Mouse (Mus musculus): ENCODE results near the gene H2-Eb1. TPM values are rescaled to one million over a fixed set of nuclear protein-coding genes. Genes with fewer than 3 reads are reported as not detected.

H2-Eb1 gene
- not detected for polyA plus RNA-seq (2012; fragmentation: generic; extraction: Trizol)

- Histone ChIP-seq H3K4me2 (ENCODE audit: low read depth) (no peak within 1 kb of the TSS), H3K4me3 (no peak within 1 kb of the TSS), H3K36me3 (ENCODE audit: control insufficient read depth, insufficient read depth) (no peaks in the 10 kb centered on the region), H3K27me3 (ENCODE audit: control insufficient read depth, insufficient read depth, insufficient read length) (peaks cover 6% of the 10 kb centered on the region), H3K79me2 (ENCODE audit: control insufficient read depth, insufficient read depth) (no peaks in the 10 kb centered on the region), H3ac (ENCODE audit: control insufficient read depth, insufficient read length) (no peak within 1 kb of the TSS)
- TF ChIP-seq MAX (IDR thresholded peaks at IDR 0.05; ENCODE audit: low read depth) = no peak
- TF ChIP-seq TCF3 (IDR thresholded peaks at IDR 0.05; ENCODE audit: insufficient read length, low read depth) = no peak
- no peak for TF ChIP-seq SRF (IDR thresholded peaks at IDR 0.05; ENCODE audit: control insufficient read depth, insufficient read length, low read depth)
- TF ChIP-seq POLR2A (IDR thresholded peaks at IDR 0.05; ENCODE audit: insufficient read length, low read depth) = no peak
- no peak for TF ChIP-seq POLR2AphosphoS2 (IDR thresholded peaks at IDR 0.05; ENCODE audit: insufficient read length, low read depth)
- no peak for TF ChIP-seq USF1 (IDR thresholded peaks at IDR 0.05; ENCODE audit: low read depth)
- TF ChIP-seq E2F4 (IDR thresholded peaks at IDR 0.05; ENCODE audit: insufficient read depth) = no peak
- no peak for TF ChIP-seq TCF12 (IDR thresholded peaks at IDR 0.05; ENCODE audit: insufficient read depth, poor library complexity, severe bottlenecking)
- no peak for TF ChIP-seq MYOD1 (IDR thresholded peaks at IDR 0.05; ENCODE audit: control insufficient read depth in 1 of 3, insufficient read length in 2 of 3, low read depth in 2 of 3)
- TF ChIP-seq CEBPB (IDR thresholded peaks at IDR 0.05; ENCODE audit: insufficient read depth, poor library complexity, severe bottlenecking) = no peak
- no peak for TF ChIP-seq MYOG (IDR thresholded peaks at IDR 0.05; ENCODE audit: control insufficient read depth in 1 of 3, insufficient read depth in 1 of 3, insufficient read length in 2 of 3, low read depth in 2 of 3)
- no peak for TF ChIP-seq REST (IDR thresholded peaks at IDR 0.05; ENCODE audit: insufficient read depth, insufficient read length)
Measured at GRCm38 (mm10) chr17:34305380-34306030, at the start of gene H2-Eb1. TSS of gene H2-Eb1 (plus strand) at chr17:34305867.

GRCm38 (mm10) chr17:34256501-34256900 is 49.2 kb upstream of the H2-Eb1 start:
- no peak for TF ChIP-seq POLR2A (IDR thresholded peaks at IDR 0.05; ENCODE audit: insufficient read length, low read depth)
- TF ChIP-seq POLR2AphosphoS2 (IDR thresholded peaks at IDR 0.05; ENCODE audit: insufficient read length, low read depth) = no peak
- TF ChIP-seq TCF12 (IDR thresholded peaks at IDR 0.05; ENCODE audit: insufficient read depth, poor library complexity, severe bottlenecking) = no peak
- TF ChIP-seq REST (IDR thresholded peaks at IDR 0.05; ENCODE audit: insufficient read depth, insufficient read length) = no peak
- no peak for TF ChIP-seq CEBPB (IDR thresholded peaks at IDR 0.05; ENCODE audit: insufficient read depth, poor library complexity, severe bottlenecking)
- TF ChIP-seq TCF3 (IDR thresholded peaks at IDR 0.05; ENCODE audit: insufficient read length, low read depth) = no peak
- TF ChIP-seq USF1 (IDR thresholded peaks at IDR 0.05; ENCODE audit: low read depth) = no peak
- TF ChIP-seq MYOD1 (IDR thresholded peaks at IDR 0.05; ENCODE audit: control insufficient read depth in 1 of 3, insufficient read length in 2 of 3, low read depth in 2 of 3) = no peak
- Histone ChIP-seq H3ac (ENCODE audit: control insufficient read depth, insufficient read length) (no peak overlapping the region), H3K79me2 (ENCODE audit: control insufficient read depth, insufficient read depth) (no peaks in the 10 kb centered on the region), H3K27me3 (ENCODE audit: control insufficient read depth, insufficient read depth, insufficient read length) (peaks cover 13% of the 10 kb centered on the region), H3K36me3 (ENCODE audit: control insufficient read depth, insufficient read depth) (no peaks in the 10 kb centered on the region), H3K4me2 (ENCODE audit: low read depth) (no peak overlapping the region), H3K4me3 (no peak overlapping the region)

GRCm38 (mm10) chr17:34257594-34258375 is 47.9 kb upstream of the H2-Eb1 start, which contains the start of gene H2-Ab1:
TSS of gene H2-Ab1 (plus strand) at chr17:34257689.
- no peak for TF ChIP-seq TCF12 (IDR thresholded peaks at IDR 0.05; ENCODE audit: insufficient read depth, poor library complexity, severe bottlenecking)
- no peak for TF ChIP-seq MYOG (IDR thresholded peaks at IDR 0.05; ENCODE audit: control insufficient read depth in 1 of 3, insufficient read depth in 1 of 3, insufficient read length in 2 of 3, low read depth in 2 of 3)
- TF ChIP-seq CEBPB (IDR thresholded peaks at IDR 0.05; ENCODE audit: insufficient read depth, poor library complexity, severe bottlenecking) = no peak
- TF ChIP-seq USF1 (IDR thresholded peaks at IDR 0.05; ENCODE audit: low read depth) = no peak
- TF ChIP-seq SRF (IDR thresholded peaks at IDR 0.05; ENCODE audit: control insufficient read depth, insufficient read length, low read depth) = no peak
- no peak for TF ChIP-seq E2F4 (IDR thresholded peaks at IDR 0.05; ENCODE audit: insufficient read depth)
- no peak for TF ChIP-seq MAX (IDR thresholded peaks at IDR 0.05; ENCODE audit: low read depth)
- TF ChIP-seq POLR2AphosphoS2 (IDR thresholded peaks at IDR 0.05; ENCODE audit: insufficient read length, low read depth) = no peak
- Histone ChIP-seq H3K4me2 (ENCODE audit: low read depth) (no peak within 1 kb of the TSS), H3K4me3 (no peak within 1 kb of the TSS), H3K79me2 (ENCODE audit: control insufficient read depth, insufficient read depth) (no peaks in the 10 kb centered on the region), H3K36me3 (ENCODE audit: control insufficient read depth, insufficient read depth) (no peaks in the 10 kb centered on the region), H3ac (ENCODE audit: control insufficient read depth, insufficient read length) (no peak within 1 kb of the TSS), H3K27me3 (ENCODE audit: control insufficient read depth, insufficient read depth, insufficient read length) (peaks cover 15% of the 10 kb centered on the region)

GRCm38 (mm10) chr17:34260551-34260950 is 45.1 kb upstream of the H2-Eb1 start:
- Histone ChIP-seq H3K79me2 (ENCODE audit: control insufficient read depth, insufficient read depth) (no peaks in the 10 kb centered on the region), H3K27me3 (ENCODE audit: control insufficient read depth, insufficient read depth, insufficient read length) (peaks cover 22% of the 10 kb centered on the region), H3K36me3 (ENCODE audit: control insufficient read depth, insufficient read depth) (no peaks in the 10 kb centered on the region), H3K4me3 (no peak overlapping the region), H3ac (ENCODE audit: control insufficient read depth, insufficient read length) (no peak overlapping the region), H3K4me2 (ENCODE audit: low read depth) (no peak overlapping the region)
- TF ChIP-seq POLR2AphosphoS2 (IDR thresholded peaks at IDR 0.05; ENCODE audit: insufficient read length, low read depth) (no peak), CEBPB (IDR thresholded peaks at IDR 0.05; ENCODE audit: insufficient read depth, poor library complexity, severe bottlenecking) (no peak), E2F4 (IDR thresholded peaks at IDR 0.05; ENCODE audit: insufficient read depth) (no peak), REST (IDR thresholded peaks at IDR 0.05; ENCODE audit: insufficient read depth, insufficient read length) (no peak), TCF3 (IDR thresholded peaks at IDR 0.05; ENCODE audit: insufficient read length, low read depth) (no peak), MAX (IDR thresholded peaks at IDR 0.05; ENCODE audit: low read depth) (no peak), POLR2A (IDR thresholded peaks at IDR 0.05; ENCODE audit: insufficient read length, low read depth) (no peak), TCF12 (IDR thresholded peaks at IDR 0.05; ENCODE audit: insufficient read depth, poor library complexity, severe bottlenecking) (no peak), MYOD1 (IDR thresholded peaks at IDR 0.05; ENCODE audit: control insufficient read depth in 1 of 3, insufficient read length in 2 of 3, low read depth in 2 of 3) (no peak), SRF (IDR thresholded peaks at IDR 0.05; ENCODE audit: control insufficient read depth, insufficient read length, low read depth) (no peak), MYOG (IDR thresholded peaks at IDR 0.05; ENCODE audit: control insufficient read depth in 1 of 3, insufficient read depth in 1 of 3, insufficient read length in 2 of 3, low read depth in 2 of 3) (no peak), USF1 (IDR thresholded peaks at IDR 0.05; ENCODE audit: low read depth) (no peak)

Data from myocyte (in vitro differentiated cells).